Mouse (Mus musculus) kidney, embryonic 14.5 days (tissue): ENCODE results near the gene Mcpt9. TPM values are rescaled to one million over a fixed set of nuclear protein-coding genes. Genes with fewer than 3 reads are reported as not detected.
"Not testable (repeated sequence)": the region's sequence is repeated elsewhere in the genome, so short reads cannot be mapped to it uniquely, and the experiment has no call there.

Experiments
- ATAC-seq: fragments of 200-750 bp; cut with Nextera tagmentation; 2 replicates; pipeline ENCODE4 v1.8.0; 2017; ENCODE audit warnings: moderate number of reproducible peaks, mild to moderate bottlenecking, moderate TSS enrichment, moderate library complexity; ENCODE audit not compliant: low FRiP score, low TSS enrichment
- H3K27ac ChIP-seq: fragments of 300-500 bp; sonication (generic); 2 replicates; pipeline ENCODE4 v1.5.1; 2014; ENCODE audit warnings: low read depth, mild to moderate bottlenecking, low read length, moderate library complexity, mixed read lengths
- H3K27me3 ChIP-seq: fragments of 300-500 bp; sonication (generic); 2 replicates; pipeline ENCODE4 v1.6.1; 2014; ENCODE audit warnings: mild to moderate bottlenecking, low read length; ENCODE audit not compliant: control insufficient read depth, insufficient read depth
- H3K36me3 ChIP-seq: fragments of 300-500 bp; sonication (generic); 2 replicates; pipeline ENCODE4 v1.6.1; 2014; ENCODE audit warnings: low read length, mixed read lengths; ENCODE audit not compliant: control insufficient read depth, insufficient read depth
- H3K4me1 ChIP-seq: fragments of 300-500 bp; sonication (generic); 2 replicates; pipeline ENCODE4 v1.6.1; 2014; ENCODE audit warnings: low read length, mixed read lengths; ENCODE audit not compliant: control insufficient read depth, insufficient read depth
- H3K4me2 ChIP-seq: fragments of 300-500 bp; sonication (generic); replicated peaks from 2 replicates; pipeline ENCODE4 v1.6.1; 2014; ENCODE audit warnings: low read depth, mild to moderate bottlenecking, low read length
- H3K4me3 ChIP-seq: fragments of 300-500 bp; sonication (generic); 2 replicates; pipeline ENCODE4 v1.5.1; 2014; ENCODE audit warnings: mild to moderate bottlenecking, low read length
- H3K9ac ChIP-seq: fragments of 300-500 bp; sonication (generic); 2 replicates; pipeline ENCODE4 v1.6.1; 2014; ENCODE audit warnings: low read depth, mild to moderate bottlenecking, low read length, moderate library complexity
- H3K9me3 ChIP-seq: fragments of 300-500 bp; sonication (generic); 2 replicates; pipeline ENCODE4 v1.6.1; 2016; ENCODE audit warnings: low read length; ENCODE audit not compliant: control insufficient read depth
- WGBS: fragments of 180-500 bp; shearing (Covaris S2); extraction: QIAGEN DNeasy Blood & Tissue Kit; methylation state at CpG from one replicate; pipeline ENCODE4 v1.1.7; 2014; 5-methylcytosine and 5-hydroxymethylcytosine counted together
- polyA plus RNA-seq: library from polyadenylated mRNA; unstranded; fragments of >200 nt; fragmentation: Nextera tagmentation; extraction: Ambion mirVana; gene quantifications from 2 replicates; pipeline ENCODE4 v1.2.1, GENCODE M21; 2014

Gene Mcpt9
- not detected in 2 replicates for polyA plus RNA-seq

GRCm38 (mm10) chr14:56030395-56030794, at the start of gene Mcpt9:
Mcpt9 (minus strand) TSS chr14:56030495.
- not testable (repeated sequence) for H3K9me3 ChIP-seq, H3K4me1 ChIP-seq, H3K9ac ChIP-seq, H3K27me3 ChIP-seq, ATAC-seq, H3K4me2 ChIP-seq, H3K27ac ChIP-seq, H3K4me3 ChIP-seq, H3K36me3 ChIP-seq
- WGBS = 73% methylated on average over 3 of the region's 3 CpGs

GRCm38 (mm10) chr14:56062213-56062612, 31.9 kb upstream of the Mcpt9 start, which contains the start of gene Mcpt4:
Mcpt4 (minus strand) TSS chr14:56062313.
- H3K36me3 ChIP-seq, ATAC-seq, H3K27ac ChIP-seq, H3K9ac ChIP-seq, H3K4me2 ChIP-seq, H3K4me1 ChIP-seq, H3K9me3 ChIP-seq, H3K4me3 ChIP-seq, H3K27me3 ChIP-seq: not testable (repeated sequence)
- WGBS = 74% methylated on average over 3 of the region's 3 CpGs

GRCm38 (mm10) chr14:56057722-56058121, 27.4 kb upstream of the Mcpt9 start:
- no peak overlapping the region for H3K4me2 ChIP-seq
- H3K27me3 ChIP-seq = no peaks in the 10 kb centered on the region
- H3K4me3 ChIP-seq = no peak overlapping the region
- H3K9ac ChIP-seq = no peak overlapping the region
- H3K9me3 ChIP-seq = no peaks in the 10 kb centered on the region
- WGBS = 89% methylated on average over 4 of the region's 4 CpGs
- no peak for ATAC-seq
- H3K27ac ChIP-seq = no peak overlapping the region
- H3K4me1 ChIP-seq = no peaks in the 10 kb centered on the region
- H3K36me3 ChIP-seq = no peaks in the 10 kb centered on the region

- no peak for ATAC-seq
- H3K4me3 ChIP-seq = no peak overlapping the region
- no peaks in the 10 kb centered on the region for H3K27me3 ChIP-seq
- no peak overlapping the region for H3K9ac ChIP-seq
- no peaks in the 10 kb centered on the region for H3K9me3 ChIP-seq
- no peak overlapping the region for H3K27ac ChIP-seq
- H3K36me3 ChIP-seq = no peaks in the 10 kb centered on the region
- H3K4me1 ChIP-seq = no peaks in the 10 kb centered on the region
- H3K4me2 ChIP-seq = no peak overlapping the region
- WGBS = 87% methylated on average over 3 of the region's 3 CpGs
These were observed 25.1 kb upstream of the Mcpt9 start for GRCm38 (mm10) chr14:56055408-56055807.

GRCm38 (mm10) chr14:56041792-56042191, 11.5 kb upstream of the Mcpt9 start, which contains the start of gene Mcpt2:
Mcpt2 (plus strand) TSS chr14:56042041.
- H3K9me3 ChIP-seq, H3K36me3 ChIP-seq: not testable (repeated sequence)
- WGBS = 77% methylated on average over 1 of the region's 1 CpGs

GRCm38 (mm10) chr14:56034433-56034832, 4.1 kb upstream of the Mcpt9 start:
- H3K27me3 ChIP-seq = no peaks in the 10 kb centered on the region
- H3K9me3 ChIP-seq = no peaks in the 10 kb centered on the region
- H3K27ac ChIP-seq = no peak overlapping the region
- ATAC-seq = no peak
- 64% methylated on average over 2 of the region's 2 CpGs for WGBS
- no peaks in the 10 kb centered on the region for H3K36me3 ChIP-seq
- no peak overlapping the region for H3K4me3 ChIP-seq
- no peak overlapping the region for H3K4me2 ChIP-seq
- no peak overlapping the region for H3K9ac ChIP-seq
- no peaks in the 10 kb centered on the region for H3K4me1 ChIP-seq

More at GRCm38 (mm10) chr14:56041792-56042191, 11.5 kb upstream of the Mcpt9 start, which contains the start of gene Mcpt2:
- not testable (repeated sequence) for H3K27ac ChIP-seq, H3K9ac ChIP-seq, H3K4me3 ChIP-seq, H3K4me1 ChIP-seq, ATAC-seq, H3K27me3 ChIP-seq, H3K4me2 ChIP-seq

GRCm38 (mm10) chr14:56021305-56021704, 9.0 kb downstream of the Mcpt9 start:
- not testable (repeated sequence) for H3K4me3 ChIP-seq, H3K4me1 ChIP-seq, ATAC-seq, H3K27ac ChIP-seq, H3K9ac ChIP-seq, H3K27me3 ChIP-seq, H3K9me3 ChIP-seq, H3K4me2 ChIP-seq, H3K36me3 ChIP-seq
- WGBS = 78% methylated on average over 3 of the region's 4 CpGs

GRCm38 (mm10) chr14:56019446-56019845, 10.8 kb downstream of the Mcpt9 start:
- Histone ChIP-seq H3K9ac (no peak overlapping the region), H3K4me1 (no peaks in the 10 kb centered on the region), H3K36me3 (no peaks in the 10 kb centered on the region), H3K4me2 (no peak overlapping the region), H3K27ac (no peak overlapping the region), H3K9me3 (no peaks in the 10 kb centered on the region), H3K4me3 (no peak overlapping the region), H3K27me3 (no peaks in the 10 kb centered on the region)
- no peak for ATAC-seq
- 68% methylated on average over 1 of the region's 1 CpGs for WGBS

- H3K27ac ChIP-seq, H3K4me3 ChIP-seq, H3K9me3 ChIP-seq, H3K4me1 ChIP-seq, H3K4me2 ChIP-seq, H3K27me3 ChIP-seq, H3K36me3 ChIP-seq, ATAC-seq, H3K9ac ChIP-seq: not testable (repeated sequence)
- WGBS = 79% methylated on average over 3 of the region's 3 CpGs
These were observed 12.6 kb downstream of the Mcpt9 start, which contains the start of gene Mcpt1 for GRCm38 (mm10) chr14:56017671-56018070. Mcpt1 (plus strand) TSS chr14:56017971.
